Mouse (Mus musculus) heart, postnatal 25 days (tissue): ENCODE measurements at regions not wholly inside any gene's neighbourhood (a gene's known extent, or its start where the extent isn't known, plus 50 kb on each side); places are given as distances from the start of the nearest gene placed in this dataset.

Experiments
- DNase-seq: peaks from one replicate; pipeline ENCODE4 v3.0.0; 2022; ENCODE audit warnings: low spot score
- intact Hi-C: fragments of 180-260 bp; cut with DNase I; formaldehyde crosslinking; loops from one replicate; pipeline ENCODE4 v1.15.1; 2025

DNA sequence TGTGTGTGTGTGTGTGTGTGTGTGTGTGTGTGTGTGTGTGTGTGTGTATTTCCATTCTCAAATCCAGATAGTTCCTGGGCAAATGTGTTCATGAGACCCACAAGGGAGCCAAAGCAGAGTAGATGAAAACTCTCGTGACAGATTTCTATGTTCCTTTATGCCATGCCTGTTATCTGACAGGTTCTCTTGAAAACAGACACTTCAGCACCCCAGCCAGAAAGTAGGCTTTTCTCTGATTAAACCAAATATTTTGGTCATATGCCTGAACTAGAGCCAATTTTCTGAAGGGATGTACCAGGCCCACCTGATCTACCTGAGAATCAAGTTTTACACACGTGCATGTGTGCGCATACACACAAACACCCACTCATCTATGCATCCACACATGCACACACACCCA is 95.5 kb downstream of the Psat1 start:
- DNase-seq = no peak
- intact Hi-C loops = no loop called here

DNA sequence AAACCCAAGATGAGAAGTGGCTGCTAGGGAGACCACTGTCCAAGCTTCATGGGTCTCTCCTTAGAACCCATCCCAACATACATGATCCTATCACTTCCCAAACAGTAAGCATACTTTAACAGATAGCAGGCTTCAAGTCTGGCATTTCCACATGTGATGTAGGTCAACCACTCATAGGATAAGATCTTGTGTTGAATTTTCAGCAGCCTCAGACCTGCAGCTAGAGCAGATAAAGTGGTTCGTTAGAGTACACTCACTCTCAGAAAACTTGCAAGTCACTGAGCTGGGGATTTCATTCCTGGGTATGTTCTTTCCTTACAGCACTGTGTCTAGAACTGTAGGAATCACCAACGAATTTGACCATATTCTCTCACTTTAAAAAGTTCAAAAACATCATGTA is 96.4 kb downstream of the Psat1 start:
- intact Hi-C loops = no loop called here

DNA sequence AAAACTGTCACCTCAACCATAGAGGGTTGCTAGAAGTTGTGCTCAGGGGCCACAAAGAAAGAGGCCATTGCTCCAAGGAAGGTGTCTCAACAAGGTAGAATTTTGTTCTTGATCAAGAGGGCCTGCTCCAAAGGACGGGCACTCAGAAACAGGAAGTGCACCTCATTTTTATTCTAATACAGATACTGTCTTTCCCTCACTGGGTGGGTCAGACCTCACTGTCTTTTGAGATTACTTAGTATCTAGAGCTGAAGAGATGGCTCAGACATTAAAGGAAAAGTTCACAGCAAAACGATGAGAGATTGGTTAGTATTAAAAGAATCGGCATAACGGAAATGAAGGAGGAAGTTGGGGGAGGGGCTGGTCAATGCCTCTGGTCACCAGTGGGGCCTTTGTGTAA is 97.9 kb downstream of the Psat1 start:
- no peak for DNase-seq
- intact Hi-C loops = no loop called here

More for the DNA sequence above, 96.4 kb downstream of the Psat1 start:
- no peak for DNase-seq

DNA sequence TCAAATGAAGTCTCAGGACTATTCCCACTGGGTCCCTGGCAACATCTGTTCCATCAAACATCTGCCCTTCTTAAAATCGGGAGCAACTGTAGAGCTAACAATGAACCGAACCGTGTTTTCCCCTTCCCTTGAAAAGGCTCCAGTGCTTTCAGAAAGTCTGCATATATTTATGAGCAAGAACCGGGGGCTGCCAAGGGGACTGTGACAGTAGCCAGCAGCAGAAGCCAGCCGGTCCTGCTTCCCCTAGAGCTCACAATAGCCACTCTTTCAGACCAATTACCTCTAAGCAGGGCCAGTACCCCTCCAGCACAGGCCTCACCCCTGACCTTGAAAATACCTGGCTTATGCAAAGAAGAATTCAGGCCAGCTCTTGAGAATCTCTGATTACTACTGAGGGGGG is 108.8 kb downstream of the Psat1 start:
- intact Hi-C loops = no loop called here
- DNase-seq = no peak

DNA sequence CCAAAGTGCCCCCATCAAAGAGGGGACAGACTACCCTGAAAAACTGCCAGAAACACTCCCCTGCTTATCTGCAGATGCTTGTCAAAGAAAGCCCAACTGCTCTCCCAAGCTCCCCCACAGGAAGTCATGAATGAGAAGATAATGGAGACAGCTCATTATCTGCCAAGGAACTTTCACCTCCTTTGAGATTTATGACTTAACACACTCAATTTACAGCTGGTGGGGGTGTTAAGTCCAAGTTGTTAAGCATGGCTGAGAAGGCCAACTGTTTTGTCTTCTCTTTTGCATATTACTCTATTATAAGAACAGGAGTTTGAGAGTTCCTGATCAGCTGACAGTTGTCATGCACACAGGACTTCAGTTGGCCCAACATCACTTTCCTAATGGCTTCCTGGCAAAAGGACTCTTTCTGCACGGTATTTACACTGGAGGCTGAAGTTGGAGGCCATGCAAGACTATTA is 109.4 kb downstream of the Psat1 start:
- DNase-seq = no peak
- intact Hi-C loops = no loop called here

DNA sequence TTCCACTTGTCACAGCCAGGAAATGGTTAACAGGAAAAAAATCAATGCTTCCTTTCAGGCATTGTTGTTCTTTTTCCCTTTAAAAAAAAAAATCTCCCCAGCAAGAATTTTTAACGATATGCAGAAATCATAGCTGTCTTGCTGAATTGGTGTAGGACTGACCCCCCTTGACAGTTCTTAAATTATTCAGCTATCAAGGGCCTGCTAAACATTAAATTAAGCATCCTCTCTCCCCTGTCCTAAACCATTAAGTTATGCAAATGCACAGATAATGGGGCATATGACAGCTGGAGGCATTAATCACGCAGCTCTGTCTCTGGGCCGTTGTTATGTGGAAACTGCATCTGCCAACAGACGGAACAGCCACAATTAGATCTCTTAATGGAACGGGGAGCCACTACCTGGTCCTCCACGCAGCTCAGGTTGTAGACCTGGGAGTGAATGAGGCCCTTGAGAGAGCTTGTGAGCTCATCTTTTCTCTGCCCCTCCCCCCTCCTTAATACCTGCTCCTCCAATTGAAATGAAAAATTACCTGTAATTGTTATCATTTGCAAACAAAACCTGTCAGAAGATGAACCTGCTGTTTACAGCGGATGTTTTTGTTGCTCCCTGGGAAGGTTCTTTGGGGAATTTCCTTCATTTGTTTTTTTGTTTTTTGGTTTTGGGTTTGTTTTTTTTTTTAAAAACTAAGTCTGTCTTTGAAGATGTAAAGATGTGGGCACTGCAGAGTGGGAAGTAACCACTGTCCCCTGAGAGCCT is 110.0 kb downstream of the Psat1 start:
- intact Hi-C loops = no loop called here
- DNase-seq = no peak

DNA sequence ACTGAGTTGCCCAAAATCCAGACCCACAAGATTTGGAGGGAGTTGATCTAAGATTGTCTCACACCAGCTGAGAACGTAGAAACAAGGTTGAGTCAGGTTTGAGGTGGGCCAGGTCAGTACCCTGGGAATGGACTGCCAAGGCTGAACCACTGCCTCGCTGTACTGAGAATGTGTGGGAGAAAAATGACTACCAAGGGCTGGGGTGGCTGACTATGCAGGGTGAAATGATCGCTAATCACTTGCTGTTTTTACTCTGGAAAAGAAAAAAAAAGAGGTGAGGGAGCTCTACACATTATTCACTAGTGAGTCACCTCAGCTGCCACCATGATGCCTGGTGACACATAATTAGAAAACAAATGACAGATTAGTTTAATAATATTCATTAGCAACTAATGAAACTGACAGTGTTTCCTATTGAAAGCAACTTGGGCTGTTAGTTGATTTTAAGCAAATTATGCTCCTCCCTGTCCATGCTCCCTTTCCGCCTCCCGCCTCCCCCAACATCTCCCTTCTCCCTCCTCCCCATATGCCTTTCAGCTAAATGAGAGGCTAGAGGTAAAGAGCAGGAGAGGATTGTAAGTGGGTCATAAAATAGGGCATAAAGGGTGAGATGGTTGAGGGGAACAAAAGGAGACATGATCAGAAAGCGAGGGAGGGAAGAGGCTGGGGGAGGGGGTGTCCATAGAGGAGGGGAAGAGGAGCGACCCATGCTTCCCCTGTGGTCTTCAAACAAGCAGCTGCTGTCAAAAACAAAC is 110.8 kb downstream of the Psat1 start:
- no peak for DNase-seq
- intact Hi-C loops = no loop called here

DNA sequence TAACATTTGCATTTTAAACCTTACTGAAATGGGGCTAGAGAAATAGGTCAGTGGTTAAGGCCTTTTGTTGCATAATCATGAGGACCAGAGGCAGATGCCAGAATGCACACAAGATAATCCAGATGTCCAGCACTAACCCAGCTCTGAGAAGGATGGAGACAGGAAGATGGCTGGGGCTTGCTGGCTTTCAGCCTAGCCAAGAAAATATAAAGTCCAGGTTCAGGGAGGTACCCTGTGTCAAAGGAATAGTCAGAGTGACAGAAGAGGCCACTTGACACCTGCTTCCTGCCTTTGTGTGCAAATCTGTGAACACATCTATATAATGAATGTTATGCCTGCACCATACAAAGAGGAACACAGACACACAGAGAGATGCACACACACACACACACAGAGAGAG is 116.8 kb downstream of the Psat1 start:
- DNase-seq = no peak
- intact Hi-C loops = no loop called here

DNA sequence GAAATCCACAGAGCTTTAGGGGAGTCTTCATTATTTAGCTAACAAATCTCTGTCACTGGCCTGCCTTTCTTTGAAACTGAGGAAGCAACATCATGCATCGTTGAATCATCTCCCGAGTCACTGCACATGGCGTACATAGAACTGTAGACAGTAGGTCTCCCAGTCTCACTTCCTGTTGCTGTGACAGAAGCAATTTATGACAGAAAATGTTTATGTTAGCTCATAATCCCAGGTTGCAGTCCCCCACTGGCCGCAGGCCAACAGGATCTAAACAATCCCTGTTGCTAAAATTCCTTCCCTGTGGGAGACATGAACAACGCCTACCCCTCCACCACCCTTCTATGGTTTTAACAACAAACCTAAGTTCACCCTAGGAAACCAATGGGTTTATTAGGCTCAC is 118.0 kb downstream of the Psat1 start:
- DNase-seq = no peak
- intact Hi-C loops = no loop called here

DNA sequence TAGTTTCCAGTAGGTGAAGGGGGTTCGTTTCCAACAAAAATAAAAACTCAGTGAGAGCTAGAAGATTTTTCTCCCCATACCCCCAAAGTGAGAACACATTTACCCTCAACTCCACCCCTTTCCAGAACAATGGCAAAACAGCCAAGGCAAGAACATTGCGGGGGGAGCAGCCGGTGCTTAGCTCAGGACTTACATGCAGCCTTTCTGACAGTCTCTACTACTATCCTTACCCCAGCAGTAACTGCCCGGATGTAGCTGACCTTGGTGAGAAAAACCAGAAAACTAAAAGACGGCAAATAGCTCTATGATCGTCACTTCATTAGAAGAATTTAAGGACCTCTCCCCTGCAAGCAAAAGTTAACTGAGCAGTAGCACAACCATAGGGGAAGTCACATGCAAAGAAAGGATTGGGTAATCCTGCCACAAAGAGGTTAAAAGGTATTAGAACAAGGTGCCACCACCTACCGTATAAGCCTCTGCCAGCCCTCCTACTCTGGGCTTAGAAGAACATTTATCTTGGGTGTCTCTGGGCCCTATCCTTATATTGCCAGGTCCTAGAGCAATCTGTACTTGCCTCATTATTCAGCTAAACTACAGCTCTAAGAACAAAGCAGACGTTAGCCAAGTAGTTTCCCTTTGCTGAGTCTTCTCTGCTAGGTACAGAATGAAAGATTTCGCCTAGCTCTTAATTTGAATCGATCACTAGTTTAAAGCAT is 119.0 kb downstream of the Psat1 start:
- intact Hi-C loops = no loop called here
- no peak for DNase-seq

DNA sequence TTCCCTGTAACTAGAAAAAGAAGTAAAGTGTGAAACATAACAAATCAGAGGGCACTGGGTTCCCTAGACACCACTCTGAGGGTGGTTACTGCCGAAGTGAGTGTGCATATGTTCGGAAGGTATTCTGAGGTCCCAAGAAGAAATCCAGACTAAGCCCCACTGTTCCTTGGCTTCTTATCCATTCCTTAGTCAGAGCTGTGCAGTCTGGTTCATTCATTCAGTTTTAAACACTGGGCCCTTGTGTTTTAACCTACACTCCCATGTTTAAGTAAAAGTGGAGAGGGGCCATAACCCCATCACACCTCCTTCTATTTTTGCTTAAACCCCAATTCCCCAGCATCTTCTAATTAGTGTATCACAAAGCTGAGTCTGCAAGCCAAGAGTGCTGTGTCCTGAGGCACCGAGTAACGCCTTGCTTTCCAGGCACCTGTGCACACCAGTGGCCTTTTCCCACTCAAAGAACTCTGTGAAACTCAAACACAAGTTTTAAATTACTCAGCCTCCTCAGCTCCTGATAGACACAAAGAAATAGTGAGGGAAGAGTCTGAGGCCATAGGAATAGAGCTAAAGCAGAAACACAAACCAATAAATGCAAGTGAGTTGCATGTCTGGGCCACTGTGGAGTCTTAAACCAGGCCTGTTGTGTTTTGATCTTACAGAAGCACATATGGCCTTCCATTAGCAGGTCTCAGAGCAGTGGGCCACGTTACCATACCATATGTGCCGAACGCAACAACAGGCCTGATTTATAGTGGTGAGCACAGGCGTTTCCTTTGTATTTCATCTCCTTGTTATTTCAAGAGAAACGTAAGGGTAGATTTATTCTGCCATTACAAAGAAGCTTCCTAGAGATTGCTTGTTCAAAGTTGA is 119.8 kb downstream of the Psat1 start:
- intact Hi-C loops = no loop called here

DNA sequence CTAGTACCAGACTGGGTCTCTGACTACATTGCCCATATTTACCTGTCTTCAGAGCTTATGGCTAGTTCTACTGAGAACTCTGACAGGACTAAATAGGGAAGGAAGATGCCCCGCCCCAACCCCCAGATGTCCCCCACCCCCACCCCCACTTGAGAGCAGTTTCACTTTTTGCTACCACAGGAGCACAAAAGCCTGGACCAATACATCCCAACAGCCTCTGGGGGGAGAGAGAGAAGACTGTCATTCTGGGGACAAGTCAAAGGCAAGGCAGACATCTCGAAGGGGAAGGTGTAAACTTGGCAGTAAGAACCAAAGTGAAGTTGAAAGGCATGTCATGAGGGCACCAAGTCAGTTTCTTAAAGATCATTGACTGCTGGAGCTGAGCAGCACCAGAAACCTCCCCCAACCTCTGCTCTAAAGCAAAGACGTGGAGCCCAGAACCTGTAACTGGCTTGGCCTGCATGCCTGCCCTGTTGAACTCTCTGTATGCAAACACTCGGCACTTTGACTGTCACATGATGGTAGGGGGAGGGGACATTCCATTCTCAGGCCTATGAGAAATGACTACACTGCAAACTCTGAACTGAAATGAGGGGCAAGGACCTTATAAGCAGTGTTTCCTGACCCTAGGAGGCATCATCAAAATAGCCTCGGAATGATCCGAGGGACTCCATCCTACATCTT is 123.3 kb downstream of the Psat1 start:
- intact Hi-C loops = no loop called here

More for the DNA sequence above, 119.8 kb downstream of the Psat1 start:
- DNase-seq = no peak

DNA sequence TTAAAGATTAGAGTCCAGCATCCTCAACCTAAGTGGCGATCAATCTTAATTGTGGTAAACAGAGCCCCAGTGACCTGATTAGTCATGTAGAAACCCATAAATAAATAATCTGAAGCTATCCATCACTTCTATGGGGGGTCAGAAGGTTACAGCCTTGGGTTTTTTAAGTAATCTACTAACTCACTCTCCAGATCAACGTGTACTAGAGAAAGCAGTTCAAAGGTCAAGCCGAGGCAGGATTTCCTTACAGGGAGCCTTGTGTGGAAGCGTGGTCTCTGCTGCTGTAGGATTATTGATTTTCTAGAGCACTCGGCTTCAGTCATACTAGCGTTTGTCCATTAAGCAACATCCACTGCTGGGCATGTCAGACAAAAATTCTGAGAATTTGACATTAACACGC is 127.1 kb downstream of the Psat1 start:
- no peak for DNase-seq
- intact Hi-C loops = no loop called here

More for the DNA sequence above, 123.3 kb downstream of the Psat1 start:
- DNase-seq = no peak

DNA sequence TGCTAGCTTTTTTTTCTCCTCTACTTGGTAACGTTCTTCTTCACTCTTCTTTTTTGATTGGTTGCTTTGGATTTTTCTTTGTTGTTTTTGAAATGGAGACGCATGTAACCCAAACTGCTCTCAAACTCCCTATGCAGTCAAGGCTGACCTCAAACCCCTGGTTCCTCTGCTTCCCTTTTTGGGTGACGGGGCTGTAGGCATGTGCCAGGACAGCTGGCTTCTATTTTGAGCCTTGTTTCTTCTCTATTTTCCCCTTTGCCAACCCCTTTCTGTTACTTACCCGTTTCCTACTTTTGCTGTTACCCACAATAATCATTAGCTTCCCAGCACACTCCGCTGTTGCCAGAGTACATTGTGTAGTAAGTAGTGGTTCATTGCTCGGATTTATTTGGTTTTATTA is 132.0 kb downstream of the Psat1 start:
- DNase-seq = no peak
- intact Hi-C loops = no loop called here

DNA sequence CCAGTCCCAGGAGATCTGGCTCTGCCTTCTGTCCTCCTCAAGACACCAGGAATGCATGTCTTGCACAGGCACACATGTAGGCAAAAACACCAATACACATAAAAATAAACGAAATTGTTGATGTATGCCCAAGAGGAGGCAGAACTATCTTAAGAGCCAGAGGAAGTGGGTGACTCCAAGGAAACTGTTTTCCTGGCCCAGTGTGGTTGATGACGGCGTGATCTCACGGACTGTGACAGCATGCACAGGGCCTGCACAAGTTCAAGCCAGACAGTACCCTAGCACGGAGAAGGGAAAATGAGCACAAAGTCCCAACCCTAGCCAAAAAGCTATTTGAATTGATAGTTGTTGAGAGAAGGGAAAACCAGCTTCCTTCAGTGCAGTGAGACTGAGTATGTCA is 138.1 kb downstream of the Psat1 start:
- intact Hi-C loops = loop anchor here (10.0 kb wide), 2 partner anchors 156 to 1824 kb away; no protein-coding TSS in a partner anchor
- DNase-seq = no peak

DNA sequence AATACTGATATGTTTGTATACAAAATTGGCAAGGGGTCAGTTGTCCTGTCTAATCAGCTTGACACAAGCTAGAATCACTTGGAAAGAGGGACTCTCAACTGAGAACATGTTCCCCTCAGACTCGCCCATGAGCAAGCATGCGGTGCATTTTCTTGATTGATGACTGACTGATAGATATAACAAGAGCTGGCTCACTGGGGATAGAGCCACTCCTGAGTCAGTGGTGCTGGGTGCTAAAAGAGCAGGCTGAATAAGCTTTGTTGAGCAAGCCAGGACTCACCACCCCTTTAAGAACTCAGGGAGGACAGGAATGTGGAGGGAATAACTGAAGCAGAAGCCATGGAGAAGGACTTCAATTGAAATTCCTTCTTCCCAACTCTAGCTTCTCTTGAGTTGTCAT is 139.5 kb downstream of the Psat1 start:
- intact Hi-C loops = loop anchor here (10.0 kb wide), 2 partner anchors 157 to 1823 kb away; no protein-coding TSS in a partner anchor
- DNase-seq = no peak

DNA sequence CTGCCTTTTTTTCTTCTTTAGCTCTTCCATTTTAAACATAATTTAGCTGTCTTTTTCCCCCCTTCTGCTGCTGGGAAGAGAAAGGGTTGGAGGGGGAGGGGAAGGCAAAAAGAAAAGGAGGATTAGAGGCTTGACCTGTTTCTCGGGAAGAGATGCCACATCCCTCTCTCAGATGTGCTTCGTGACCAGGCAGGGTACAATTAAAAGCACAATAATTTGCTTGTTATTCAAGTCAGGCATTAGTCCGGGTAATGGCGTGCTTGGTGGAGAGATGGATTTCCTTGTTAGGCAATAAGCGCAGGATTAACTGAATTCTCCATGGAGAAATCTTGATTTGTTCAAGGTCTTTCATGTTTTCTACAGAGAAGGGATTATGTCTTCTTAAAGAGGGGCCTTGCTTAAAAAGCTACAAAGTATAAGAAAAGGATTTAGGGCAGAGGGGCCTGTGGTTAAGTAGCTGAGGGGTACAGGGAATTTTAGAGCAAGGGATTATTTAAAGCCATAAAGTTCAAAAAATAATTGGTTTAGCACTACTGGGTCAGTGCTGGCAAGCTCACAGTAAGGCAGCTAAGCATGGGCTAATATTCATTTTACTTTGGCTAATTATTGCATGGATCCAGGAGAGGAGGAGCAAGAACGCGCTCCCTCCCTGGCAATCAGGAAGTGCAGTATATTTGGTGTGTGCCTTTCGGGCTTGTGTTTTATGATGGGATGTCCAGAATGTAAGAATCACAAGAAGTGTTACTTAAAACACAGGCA is 143.8 kb downstream of the Psat1 start:
- no peak for DNase-seq
- intact Hi-C loops = loop anchor here (10.0 kb wide), 2 partner anchors 161 to 1819 kb away; no protein-coding TSS in a partner anchor

DNA sequence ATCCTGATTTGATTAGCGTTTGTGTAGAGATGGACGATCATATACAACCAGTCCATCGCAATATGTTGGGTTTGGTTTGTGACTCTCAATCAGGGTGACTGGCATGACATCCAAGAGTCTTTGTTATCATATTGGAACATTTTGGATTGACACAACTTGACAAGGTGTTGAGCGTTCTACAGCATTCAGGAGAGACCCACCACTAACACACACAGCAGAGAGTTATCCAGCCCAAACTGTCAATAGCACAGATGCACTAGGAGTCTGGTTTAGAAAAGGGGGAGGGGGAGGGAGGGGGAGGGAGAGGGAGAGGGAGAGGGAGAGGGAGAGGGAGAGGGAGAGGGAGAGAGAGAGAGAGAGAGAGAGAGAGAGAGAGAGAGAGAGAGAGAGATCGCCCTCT is 144.5 kb downstream of the Psat1 start:
- DNase-seq = no peak
- intact Hi-C loops = loop anchor here (10.0 kb wide), 2 partner anchors 162 to 1818 kb away; no protein-coding TSS in a partner anchor
